Mouse (Mus musculus) neural tube, embryonic 15.5 days (tissue): ENCODE results near the gene Ppp6c. TPM values are rescaled to one million over a fixed set of nuclear protein-coding genes. Genes with fewer than 3 reads are reported as not detected.

Experiments
- ATAC-seq: fragments of 200-750 bp; cut with Nextera tagmentation; 2 replicates; pipeline ENCODE4 v1.8.0; 2017; ENCODE audit warnings: mild to moderate bottlenecking, moderate TSS enrichment, moderate library complexity; ENCODE audit not compliant: low FRiP score
- H3K27ac ChIP-seq: fragments of 300-500 bp; sonication (generic); replicated peaks from 2 replicates; pipeline ENCODE4 v1.5.1; 2015; ENCODE audit warnings: mild to moderate bottlenecking, inconsistent platforms
- H3K27me3 ChIP-seq: fragments of 300-500 bp; sonication (generic); replicated peaks from 2 replicates; pipeline ENCODE4 v1.6.1; 2015; ENCODE audit warnings: inconsistent platforms
- H3K36me3 ChIP-seq: fragments of 300-500 bp; sonication (generic); 2 replicates; pipeline ENCODE4 v1.6.1; 2015; ENCODE audit warnings: inconsistent platforms
- H3K4me1 ChIP-seq: fragments of 300-500 bp; sonication (generic); 2 replicates; pipeline ENCODE4 v1.6.1; 2015; ENCODE audit warnings: inconsistent platforms
- H3K4me2 ChIP-seq: fragments of 300-500 bp; sonication (generic); 2 replicates; pipeline ENCODE4 v1.6.1; 2015; ENCODE audit warnings: inconsistent platforms, mild to moderate bottlenecking, moderate library complexity
- H3K4me3 ChIP-seq: fragments of 300-500 bp; sonication (generic); replicated peaks from 2 replicates; pipeline ENCODE4 v1.5.1; 2015; ENCODE audit warnings: mild to moderate bottlenecking, inconsistent platforms
- H3K9ac ChIP-seq: fragments of 300-500 bp; sonication (generic); replicated peaks from 2 replicates; pipeline ENCODE4 v1.6.1; 2015; ENCODE audit warnings: mild to moderate bottlenecking, inconsistent platforms
- H3K9me3 ChIP-seq: fragments of 300-500 bp; sonication (generic); replicated peaks from 2 replicates; pipeline ENCODE4 v1.6.1; 2016; ENCODE audit warnings: inconsistent platforms
- WGBS: fragments of 180-500 bp; shearing (Covaris S2); methylation state at CpG from one replicate; pipeline ENCODE4 v1.1.7; 2015; ENCODE audit warnings: mixed read lengths; 5-methylcytosine and 5-hydroxymethylcytosine counted together
- polyA plus RNA-seq: library from polyadenylated mRNA; unstranded; fragments of >200 nt; fragmentation: Nextera tagmentation; extraction: Ambion mirVana; gene quantifications from 2 replicates; pipeline ENCODE4 v1.2.1, GENCODE M21; 2015

The Ppp6c gene
- polyA plus RNA-seq, 1 experiment from 2014 or later: 67.1 TPM

GRCm38 (mm10) chr2:39194809-39195208 lies 31.4 kb downstream of the Ppp6c start:
- no peak overlapping the region for H3K27ac ChIP-seq
- 96% methylated on average over 2 of the region's 2 CpGs for WGBS
- no peaks in the 10 kb centered on the region for H3K27me3 ChIP-seq
- H3K9ac ChIP-seq: no peak overlapping the region
- no peak overlapping the region for H3K4me2 ChIP-seq
- peaks cover 2% of the 10 kb centered on the region; the same call in 1 of the 2 replicates for H3K4me1 ChIP-seq
- H3K36me3 ChIP-seq: peaks cover 17% of the 10 kb centered on the region
- H3K4me3 ChIP-seq: no peak overlapping the region
- no peak for ATAC-seq
- H3K9me3 ChIP-seq: no peaks in the 10 kb centered on the region

GRCm38 (mm10) chr2:39190561-39191056 lies 35.6 kb downstream of the Ppp6c start, which contains the start of gene Scai:
Scai (minus strand) TSS chr2:39190734.
- under 1% methylated on average over 41 of the region's 41 CpGs for WGBS
- H3K4me2 ChIP-seq: peak within 1 kb of the TSS; percentile 77

GRCm38 (mm10) chr2:39189961-39190560 lies 36.2 kb downstream of the Ppp6c start:
- Histone ChIP-seq H3K9me3 (no peaks in the 10 kb centered on the region), H3K27me3 (no peaks in the 10 kb centered on the region), H3K4me3 (peak overlapping the region; percentile 99), H3K9ac (peak overlapping the region; percentile 99), H3K4me2 (peak overlapping the region; percentile 77), H3K36me3 (0 out of 2 replicates have a peak, but pooled peaks cover 4% of the 10 kb centered on the region), H3K27ac (peak overlapping the region; percentile 99), H3K4me1 (peaks cover 22% of the 10 kb centered on the region)
- ATAC-seq: peak; percentile 85
- 0% methylated on average over 39 of the region's 39 CpGs for WGBS

More at GRCm38 (mm10) chr2:39190561-39191056, 35.6 kb downstream of the Ppp6c start, which contains the start of gene Scai:
- Histone ChIP-seq H3K9ac (peak within 1 kb of the TSS; percentile 99), H3K4me1 (peaks cover 22% of the 10 kb centered on the region), H3K4me3 (peak within 1 kb of the TSS; percentile 99), H3K27me3 (no peaks in the 10 kb centered on the region), H3K36me3 (0 out of 2 replicates have a peak, but pooled peaks cover 4% of the 10 kb centered on the region), H3K9me3 (no peaks in the 10 kb centered on the region), H3K27ac (peak within 1 kb of the TSS; percentile 99)
- peak; percentile 99 for ATAC-seq

- Histone ChIP-seq H3K36me3 (peaks cover 4% of the 10 kb centered on the region; the same call in 1 of the 2 replicates), H3K4me1 (peaks cover 21% of the 10 kb centered on the region), H3K9me3 (no peaks in the 10 kb centered on the region), H3K4me3 (no peak overlapping the region), H3K9ac (no peak overlapping the region), H3K27ac (no peak overlapping the region), H3K4me2 (no peak overlapping the region), H3K27me3 (no peaks in the 10 kb centered on the region)
- WGBS: 70% methylated on average over 3 of the region's 3 CpGs
- no peak for ATAC-seq
These were observed 40.3 kb downstream of the Ppp6c start for GRCm38 (mm10) chr2:39185942-39186341.

GRCm38 (mm10) chr2:39183587-39183986 lies 42.7 kb downstream of the Ppp6c start:
- no peak overlapping the region for H3K27ac ChIP-seq
- no peaks in the 10 kb centered on the region for H3K9me3 ChIP-seq
- H3K9ac ChIP-seq: no peak overlapping the region
- H3K36me3 ChIP-seq: peaks cover 14% of the 10 kb centered on the region
- 0 out of 2 replicates have a peak, but pooled peaks have one; percentile 10 for ATAC-seq
- H3K27me3 ChIP-seq: no peaks in the 10 kb centered on the region
- H3K4me3 ChIP-seq: no peak overlapping the region
- peaks cover 9% of the 10 kb centered on the region for H3K4me1 ChIP-seq
- 86% methylated on average over 2 of the region's 2 CpGs for whole genome bisulfite sequencing
- H3K4me2 ChIP-seq: no peak overlapping the region

GRCm38 (mm10) chr2:39160996-39161395 lies 65.3 kb downstream of the Ppp6c start:
- no peak overlapping the region for H3K27ac ChIP-seq
- H3K4me1 ChIP-seq: no peaks in the 10 kb centered on the region
- 98% methylated on average over 1 of the region's 1 CpGs for WGBS
- no peaks in the 10 kb centered on the region for H3K9me3 ChIP-seq
- H3K4me2 ChIP-seq: no peak overlapping the region
- peaks cover 13% of the 10 kb centered on the region; the same call in 1 of the 2 replicates for H3K36me3 ChIP-seq
- H3K27me3 ChIP-seq: no peaks in the 10 kb centered on the region
- no peak overlapping the region for H3K9ac ChIP-seq
- no peak overlapping the region for H3K4me3 ChIP-seq
- ATAC-seq: no peak

- Histone ChIP-seq H3K4me2 (no peak overlapping the region), H3K36me3 (peaks cover 13% of the 10 kb centered on the region; the same call in 1 of the 2 replicates), H3K4me1 (no peaks in the 10 kb centered on the region), H3K27ac (no peak overlapping the region), H3K27me3 (no peaks in the 10 kb centered on the region), H3K4me3 (no peak overlapping the region), H3K9ac (no peak overlapping the region), H3K9me3 (no peaks in the 10 kb centered on the region)
- no peak for ATAC-seq
- 81% methylated on average over 1 of the region's 1 CpGs for WGBS
These were observed 68.3 kb downstream of the Ppp6c start for GRCm38 (mm10) chr2:39157916-39158315.

GRCm38 (mm10) chr2:39156821-39157220 lies 69.4 kb downstream of the Ppp6c start:
- H3K4me3 ChIP-seq: no peak overlapping the region
- H3K27ac ChIP-seq: no peak overlapping the region
- H3K9ac ChIP-seq: no peak overlapping the region
- H3K4me1 ChIP-seq: no peaks in the 10 kb centered on the region
- ATAC-seq: no peak
- WGBS: 58% methylated on average over 1 of the region's 1 CpGs
- no peaks in the 10 kb centered on the region for H3K9me3 ChIP-seq
- H3K36me3 ChIP-seq: peaks cover 13% of the 10 kb centered on the region; the same call in 1 of the 2 replicates
- no peaks in the 10 kb centered on the region for H3K27me3 ChIP-seq
- H3K4me2 ChIP-seq: no peak overlapping the region

GRCm38 (mm10) chr2:39150943-39151342 lies 75.3 kb downstream of the Ppp6c start:
- no peak overlapping the region for H3K9ac ChIP-seq
- no peak overlapping the region for H3K27ac ChIP-seq
- no peaks in the 10 kb centered on the region for H3K4me1 ChIP-seq
- no peak for ATAC-seq
- H3K4me2 ChIP-seq: no peak overlapping the region
- H3K36me3 ChIP-seq: no peaks in the 10 kb centered on the region
- no peaks in the 10 kb centered on the region for H3K27me3 ChIP-seq
- H3K9me3 ChIP-seq: no peaks in the 10 kb centered on the region
- H3K4me3 ChIP-seq: no peak overlapping the region
- 83% methylated on average over 2 of the region's 2 CpGs for WGBS

- no peak overlapping the region for H3K4me2 ChIP-seq
- no peaks in the 10 kb centered on the region for H3K27me3 ChIP-seq
- 57% methylated on average over 2 of the region's 2 CpGs for WGBS
- H3K4me1 ChIP-seq: no peaks in the 10 kb centered on the region
- H3K27ac ChIP-seq: no peak overlapping the region
- no peak overlapping the region for H3K4me3 ChIP-seq
- no peak for ATAC-seq
- 0 out of 2 replicates have a peak, but pooled peaks cover 6% of the 10 kb centered on the region for H3K36me3 ChIP-seq
- H3K9me3 ChIP-seq: no peaks in the 10 kb centered on the region
- no peak overlapping the region for H3K9ac ChIP-seq
These were observed 78.2 kb downstream of the Ppp6c start for GRCm38 (mm10) chr2:39148075-39148474.

GRCm38 (mm10) chr2:39146469-39146868 lies 79.8 kb downstream of the Ppp6c start:
- H3K27me3 ChIP-seq: no peaks in the 10 kb centered on the region
- H3K4me1 ChIP-seq: no peaks in the 10 kb centered on the region
- WGBS: 94% methylated on average over 1 of the region's 1 CpGs
- H3K27ac ChIP-seq: no peak overlapping the region
- no peak for ATAC-seq
- H3K4me3 ChIP-seq: no peak overlapping the region
- H3K9ac ChIP-seq: no peak overlapping the region
- 0 out of 2 replicates have a peak, but pooled peaks cover 6% of the 10 kb centered on the region for H3K36me3 ChIP-seq
- no peaks in the 10 kb centered on the region for H3K9me3 ChIP-seq
- H3K4me2 ChIP-seq: no peak overlapping the region
